21 mouse cellular contexts compared by ENCODE assay signal in the genomic region with DNA sequence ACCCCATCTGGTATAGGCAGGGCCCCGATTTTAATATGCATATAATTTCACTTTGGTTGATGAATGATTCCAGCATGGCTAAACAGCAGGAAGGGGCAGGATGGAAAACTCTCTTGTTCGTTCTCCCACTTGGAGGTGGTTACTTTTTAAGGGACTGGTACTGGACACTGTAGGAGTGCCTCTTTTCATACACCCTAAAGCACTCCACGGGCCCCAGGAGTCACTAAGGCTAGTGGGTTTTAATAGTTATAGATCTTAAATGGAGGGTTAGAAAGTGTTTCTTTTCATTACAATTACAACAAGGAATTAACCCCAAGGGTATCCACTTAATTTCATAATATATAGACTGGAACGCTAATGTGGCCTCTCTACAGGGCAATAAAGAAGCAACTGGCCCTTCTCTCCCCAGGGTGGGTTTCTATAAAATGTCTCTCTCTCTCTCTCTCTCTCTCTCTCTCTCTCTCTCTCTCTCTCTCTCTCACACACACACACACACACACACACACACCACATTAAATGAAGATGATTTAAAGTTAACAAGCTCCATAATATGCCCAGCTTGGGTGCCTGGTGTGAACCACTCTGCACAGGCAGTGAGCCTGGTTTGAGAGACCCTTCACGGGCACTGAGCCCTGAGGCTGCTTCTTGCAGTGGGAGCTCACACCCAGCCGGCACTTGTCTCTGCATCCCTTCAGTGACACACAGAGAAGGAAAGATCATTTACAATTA.
DNase-seq lines count a peak whose midpoint lies in the region; ATAC-seq and TF ChIP-seq lines count a peak whose summit lies in the region.
"Had no signal": no experiment of that assay in that cellular context is flagged by ENCODE, and none has a peak within 500 bp of the region (broad histone marks: within the 10 kb centered on the region; RNA-seq: fewer than 3 reads in every experiment).

No protein-coding gene starts in this region.

- H3K9ac ChIP-seq in hindbrain, embryonic 15.5 days: no peak overlapping the region
- no peak overlapping the region for H3K9ac ChIP-seq in midbrain, embryonic 13.5 days (replicated peaks)
- H3K9ac ChIP-seq in midbrain, postnatal 0 days (replicated peaks; ENCODE audit: low read length, poor library complexity, severe bottlenecking): no peak overlapping the region
- H3K9ac ChIP-seq in limb, embryonic 13.5 days: no peak overlapping the region
- H3K9ac ChIP-seq in neural tube, embryonic 15.5 days (replicated peaks): no peak overlapping the region
- H3K9ac ChIP-seq: forebrain, embryonic 13.5 days; heart, embryonic 12.5 days; liver, embryonic 13.5 days; midbrain, embryonic 12.5 days had no signal

- WGBS in hindbrain, embryonic 15.5 days: 67% methylated on average over 6 of the region's 6 CpGs
- WGBS in hindbrain, embryonic 10.5 days: 80% methylated on average over 6 of the region's 6 CpGs
- 75% methylated on average over 6 of the region's 6 CpGs for WGBS in midbrain, embryonic 13.5 days
- WGBS in midbrain, postnatal 0 days: 76% methylated on average over 6 of the region's 6 CpGs
- 40% methylated on average over 6 of the region's 6 CpGs for whole genome bisulfite sequencing in limb, embryonic 13.5 days
- WGBS in neural tube, embryonic 15.5 days: 42% methylated on average over 6 of the region's 6 CpGs

- no peak overlapping the region for H3K4me2 ChIP-seq in hindbrain, embryonic 15.5 days
- no peak overlapping the region for H3K4me2 ChIP-seq in midbrain, embryonic 13.5 days (replicated peaks)
- H3K4me2 ChIP-seq in midbrain, postnatal 0 days (ENCODE audit: low read depth, low read length, poor library complexity, severe bottlenecking): no peak overlapping the region
- H3K4me2 ChIP-seq in limb, embryonic 13.5 days (replicated peaks): peak overlapping the region; percentile 9; the same call in 1 of the 2 replicates
- H3K4me2 ChIP-seq in neural tube, embryonic 15.5 days: no peak overlapping the region
- H3K4me2 ChIP-seq: forebrain, embryonic 13.5 days; heart, embryonic 12.5 days; liver, embryonic 13.5 days; midbrain, embryonic 12.5 days had no signal

- peak; percentile 23; the same call in 1 of the 2 replicates for ATAC-seq in hindbrain, embryonic 15.5 days (ENCODE audit: low FRiP score, low read depth)
- peak; percentile 37; the same call in 1 of the 2 replicates for ATAC-seq in midbrain, embryonic 13.5 days
- no peak for ATAC-seq in midbrain, postnatal 0 days (ENCODE audit: low FRiP score)
- ATAC-seq in limb, embryonic 13.5 days (ENCODE audit: low FRiP score, low read depth): no peak
- peak; percentile 50; the same call in 1 of the 2 replicates for ATAC-seq in neural tube, embryonic 15.5 days (ENCODE audit: low FRiP score)
- ATAC-seq: forebrain, embryonic 13.5 days; inflammation-experienced regulatory T-cells, adult 6 months; lung, postnatal 0 days had no signal

- TF ChIP-seq CTCF in midbrain, postnatal 0 days (IDR thresholded peaks at IDR 0.05): no peak

- H3K9me3 ChIP-seq in hindbrain, embryonic 15.5 days: no peaks in the 10 kb centered on the region
- peaks cover 5% of the 10 kb centered on the region for H3K9me3 ChIP-seq in hindbrain, embryonic 10.5 days
- no peaks in the 10 kb centered on the region for H3K9me3 ChIP-seq in midbrain, embryonic 13.5 days
- no peaks in the 10 kb centered on the region for H3K9me3 ChIP-seq in midbrain, postnatal 0 days (ENCODE audit: low read length)
- H3K9me3 ChIP-seq in limb, embryonic 13.5 days: peaks cover 6% of the 10 kb centered on the region
- no peaks in the 10 kb centered on the region; the same call in 1 of the 2 replicates for H3K9me3 ChIP-seq in neural tube, embryonic 15.5 days (replicated peaks)
- H3K9me3 ChIP-seq: forebrain, embryonic 13.5 days; liver, embryonic 13.5 days; midbrain, embryonic 12.5 days had no signal

- H3K4me1 ChIP-seq in hindbrain, embryonic 15.5 days (replicated peaks): peaks cover 4% of the 10 kb centered on the region
- H3K4me1 ChIP-seq in hindbrain, embryonic 10.5 days (replicated peaks): peaks cover 14% of the 10 kb centered on the region; the same call in 1 of the 2 replicates
- H3K4me1 ChIP-seq in midbrain, embryonic 13.5 days (replicated peaks): peaks cover 11% of the 10 kb centered on the region
- no peaks in the 10 kb centered on the region for H3K4me1 ChIP-seq in midbrain, postnatal 0 days (ENCODE audit: insufficient read depth, low read length)
- peaks cover 34% of the 10 kb centered on the region for H3K4me1 ChIP-seq in limb, embryonic 13.5 days
- peaks cover 29% of the 10 kb centered on the region for H3K4me1 ChIP-seq in neural tube, embryonic 15.5 days
- H3K4me1 ChIP-seq: liver, embryonic 13.5 days had no signal

- no peaks in the 10 kb centered on the region for H3K27me3 ChIP-seq in hindbrain, embryonic 15.5 days
- no peaks in the 10 kb centered on the region for H3K27me3 ChIP-seq in hindbrain, embryonic 10.5 days (ENCODE audit: insufficient read depth, poor library complexity, severe bottlenecking)
- no peaks in the 10 kb centered on the region for H3K27me3 ChIP-seq in midbrain, embryonic 13.5 days
- no peaks in the 10 kb centered on the region for H3K27me3 ChIP-seq in midbrain, postnatal 0 days (ENCODE audit: insufficient read depth, low read length)
- no peaks in the 10 kb centered on the region for H3K27me3 ChIP-seq in limb, embryonic 13.5 days
- no peaks in the 10 kb centered on the region for H3K27me3 ChIP-seq in neural tube, embryonic 15.5 days (replicated peaks)
- H3K27me3 ChIP-seq: forebrain, embryonic 13.5 days; heart, embryonic 12.5 days; liver, embryonic 13.5 days had no signal

- no peak for DNase-seq in hindbrain, embryonic 10.5 days (ENCODE audit: low spot score)
- DNase-seq in midbrain, postnatal 0 days (ENCODE audit: low spot score): no peak
- DNase-seq in liver: no peak
- DNase-seq: adrenal gland, postnatal 25 days; cerebellum, adult 11-12 months; cerebellum, adult 9-11 months; gastrocnemius, postnatal 25 days; layer of hippocampus, postnatal 36 days; liver, embryonic 13.5 days had no signal

- H3K27ac ChIP-seq in hindbrain, embryonic 15.5 days (replicated peaks): no peak overlapping the region
- H3K27ac ChIP-seq in hindbrain, embryonic 10.5 days: no peak overlapping the region
- no peak overlapping the region for H3K27ac ChIP-seq in midbrain, embryonic 13.5 days
- H3K27ac ChIP-seq in midbrain, postnatal 0 days (ENCODE audit: low read depth, low read length): no peak overlapping the region
- no peak overlapping the region for H3K27ac ChIP-seq in limb, embryonic 13.5 days
- H3K27ac ChIP-seq in neural tube, embryonic 15.5 days (replicated peaks): no peak overlapping the region
- H3K27ac ChIP-seq: forebrain, embryonic 13.5 days; heart, adult 2 months; liver, embryonic 13.5 days; macrophage; midbrain, embryonic 12.5 days had no signal

- no peaks in the 10 kb centered on the region for H3K36me3 ChIP-seq in hindbrain, embryonic 15.5 days
- no peaks in the 10 kb centered on the region for H3K36me3 ChIP-seq in hindbrain, embryonic 10.5 days
- no peaks in the 10 kb centered on the region for H3K36me3 ChIP-seq in midbrain, embryonic 13.5 days
- no peaks in the 10 kb centered on the region for H3K36me3 ChIP-seq in midbrain, postnatal 0 days (ENCODE audit: insufficient read depth, low read length)
- no peaks in the 10 kb centered on the region for H3K36me3 ChIP-seq in limb, embryonic 13.5 days
- H3K36me3 ChIP-seq in neural tube, embryonic 15.5 days: no peaks in the 10 kb centered on the region
- H3K36me3 ChIP-seq: heart, embryonic 12.5 days; liver, embryonic 13.5 days; midbrain, embryonic 12.5 days had no signal

- H3K4me3 ChIP-seq in hindbrain, embryonic 15.5 days: no peak overlapping the region
- no peak overlapping the region for H3K4me3 ChIP-seq in hindbrain, embryonic 10.5 days
- H3K4me3 ChIP-seq in midbrain, embryonic 13.5 days (replicated peaks): no peak overlapping the region
- no peak overlapping the region for H3K4me3 ChIP-seq in midbrain, postnatal 0 days (ENCODE audit: low read depth, low read length)
- no peak overlapping the region for H3K4me3 ChIP-seq in limb, embryonic 13.5 days
- H3K4me3 ChIP-seq in neural tube, embryonic 15.5 days (replicated peaks): no peak overlapping the region
- H3K4me3 ChIP-seq: erythroblast, embryonic 14.5 days; forebrain, embryonic 13.5 days; heart, adult 2 months; heart, embryonic 12.5 days; liver, embryonic 13.5 days; midbrain, embryonic 12.5 days had no signal

Comparison
In these comparisons a context has a peak if more than half of its experiments do, and no peak if none do; other contexts are left out.
1. ATAC-seq: peak in hindbrain, embryonic 15.5 days (single experiment), midbrain, embryonic 13.5 days (single experiment) and neural tube, embryonic 15.5 days (single experiment); none in midbrain, postnatal 0 days (single experiment) and limb, embryonic 13.5 days (single experiment).